Mouse (Mus musculus) liver (tissue): ENCODE measurements around the gene Olfr765.
"Not testable (repeated sequence)": the region's sequence is repeated elsewhere in the genome, so short reads cannot be mapped to it uniquely, and the experiment has no call there.

Source experiments
- DNase-seq: peaks from one replicate; pipeline ENCODE4 v3.0.0-alpha.2; 2020; ENCODE audit warnings: mixed read lengths

Olfr765 gene

DNA sequence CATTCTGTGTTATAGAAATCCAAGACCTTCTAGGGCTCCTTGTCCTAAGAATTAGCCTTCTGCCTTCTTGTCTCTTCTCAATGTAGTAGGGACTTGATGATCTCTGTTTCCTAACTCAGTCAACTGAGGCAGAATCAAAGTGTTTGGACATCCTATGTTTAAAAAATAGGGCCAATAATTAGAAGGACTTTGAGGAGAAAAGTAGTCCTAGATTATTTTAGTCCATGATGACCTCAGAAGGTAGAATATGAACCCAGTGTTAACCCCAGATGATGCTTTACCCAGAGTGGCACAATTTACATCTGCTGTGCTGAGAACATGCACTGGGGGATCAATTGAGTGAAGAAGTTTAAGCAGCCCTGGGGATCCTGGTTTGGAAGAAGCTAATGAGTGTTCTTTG, at the start of gene Olfr765:
Olfr765 (minus strand) TSS at position 101 of the 400 bp plus-strand sequence.
- not testable (repeated sequence) for DNase-seq

DNA sequence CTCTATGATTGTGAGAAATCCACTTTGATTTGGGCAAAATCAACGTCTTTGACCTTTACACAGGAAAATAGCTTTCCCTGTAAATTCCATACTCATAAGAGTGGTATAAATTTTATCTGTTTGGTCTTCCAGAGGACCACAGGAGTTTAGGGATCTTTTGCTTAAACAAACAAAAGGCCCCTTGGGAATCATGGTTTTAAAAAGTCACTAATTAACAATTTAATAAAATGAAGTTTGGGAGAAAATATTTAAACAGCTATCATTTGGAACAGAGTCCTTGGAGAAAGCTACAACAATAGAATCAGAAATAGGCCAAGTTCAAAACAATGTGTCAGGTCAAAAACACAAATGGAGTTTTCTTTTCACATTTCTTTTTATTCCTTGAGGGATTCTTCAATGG, 49.5 kb upstream of the Olfr765 start, which contains the start of gene Olfr768:
Olfr768 (minus strand) TSS at position 101 of the 400 bp plus-strand sequence.
- DNase-seq = no peak

DNA sequence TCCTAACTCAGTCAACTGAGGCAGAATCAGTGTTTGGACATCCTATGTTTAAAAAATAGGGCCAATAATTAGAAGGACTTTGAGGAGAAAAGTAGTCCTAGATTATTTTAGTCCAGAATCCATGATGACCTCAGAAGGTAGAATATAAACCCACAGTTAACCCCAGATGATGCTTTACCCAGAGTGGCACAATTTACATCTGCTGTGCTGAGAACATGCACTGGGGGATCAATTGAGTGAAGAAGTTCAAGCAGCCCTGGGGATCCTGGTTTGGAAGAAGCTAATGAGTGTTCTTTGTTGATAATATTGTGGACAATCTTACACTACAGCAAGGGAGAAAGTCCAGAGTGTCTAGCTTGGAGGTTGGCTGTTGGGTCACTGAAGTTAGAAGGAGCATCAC, 33.0 kb upstream of the Olfr765 start, which contains the start of gene Olfr767:
Olfr767 (minus strand) TSS at position 101 of the 400 bp plus-strand sequence.
- DNase-seq = not testable (repeated sequence)

DNA sequence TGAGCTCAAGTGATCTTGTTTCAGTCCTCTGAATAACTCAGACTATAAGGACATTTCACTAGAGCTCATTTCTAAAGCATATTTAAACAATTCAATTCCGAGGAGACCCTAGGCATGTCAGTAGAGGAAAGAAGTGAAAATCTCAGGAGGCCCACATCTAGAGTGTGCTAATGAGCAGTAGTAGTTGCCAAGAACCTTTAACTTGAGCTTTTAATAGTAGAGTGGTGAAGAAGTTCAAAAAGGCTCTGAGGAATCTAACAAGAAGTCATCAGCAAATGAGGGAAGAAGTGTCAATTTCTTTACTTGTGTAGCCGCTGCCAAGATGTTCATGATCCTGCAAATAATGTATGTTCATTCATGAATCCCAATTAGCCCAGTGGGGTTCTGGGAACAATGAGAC, 19.1 kb upstream of the Olfr765 start, which contains the start of gene Olfr766-ps1:
Olfr766-ps1 (minus strand) TSS at position 101 of the 400 bp plus-strand sequence.
- DNase-seq = no peak

DNA sequence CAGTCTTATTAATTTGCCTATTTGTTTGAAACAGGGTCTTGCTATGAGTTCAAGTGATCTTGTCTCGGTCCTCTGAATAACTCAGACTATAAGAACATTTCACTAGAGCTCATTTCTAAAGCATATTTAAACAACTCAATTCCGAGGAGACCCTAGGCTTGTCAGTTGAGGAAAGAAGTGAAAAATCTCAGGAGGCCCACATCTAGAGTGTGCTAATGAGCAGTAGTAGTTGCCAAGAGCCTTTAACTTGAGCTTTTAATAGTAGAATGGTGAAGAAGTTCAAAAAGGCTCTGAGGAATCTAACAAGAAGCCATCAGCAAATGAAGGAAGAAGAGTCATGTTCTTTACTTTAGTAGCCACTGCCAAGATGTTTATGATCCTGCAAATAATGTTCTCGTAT, 10.0 kb downstream of the Olfr765 start, which contains the start of gene Olfr764-ps1:
Olfr764-ps1 (minus strand) TSS at position 101 of the 400 bp plus-strand sequence.
- DNase-seq = no peak

DNA sequence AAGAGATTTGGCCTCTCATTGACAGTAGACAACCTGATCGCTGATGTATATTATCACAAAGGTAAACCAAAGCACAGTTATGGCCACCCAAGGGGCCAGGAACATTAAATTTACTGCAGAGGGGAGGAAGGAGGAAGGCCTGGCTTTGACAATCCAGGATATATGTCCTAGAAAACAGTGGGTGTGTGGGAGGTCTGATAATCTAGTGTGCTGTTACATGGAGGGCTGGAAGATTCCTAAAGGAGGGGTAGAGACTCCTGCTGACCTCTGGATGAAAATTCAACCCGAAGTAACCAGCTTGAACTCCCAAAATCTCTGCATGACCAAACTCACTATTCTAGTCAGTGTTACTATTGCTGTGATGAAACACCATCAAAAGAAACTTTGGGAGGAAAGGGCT, 21.5 kb downstream of the Olfr765 start:
- DNase-seq = no peak

DNA sequence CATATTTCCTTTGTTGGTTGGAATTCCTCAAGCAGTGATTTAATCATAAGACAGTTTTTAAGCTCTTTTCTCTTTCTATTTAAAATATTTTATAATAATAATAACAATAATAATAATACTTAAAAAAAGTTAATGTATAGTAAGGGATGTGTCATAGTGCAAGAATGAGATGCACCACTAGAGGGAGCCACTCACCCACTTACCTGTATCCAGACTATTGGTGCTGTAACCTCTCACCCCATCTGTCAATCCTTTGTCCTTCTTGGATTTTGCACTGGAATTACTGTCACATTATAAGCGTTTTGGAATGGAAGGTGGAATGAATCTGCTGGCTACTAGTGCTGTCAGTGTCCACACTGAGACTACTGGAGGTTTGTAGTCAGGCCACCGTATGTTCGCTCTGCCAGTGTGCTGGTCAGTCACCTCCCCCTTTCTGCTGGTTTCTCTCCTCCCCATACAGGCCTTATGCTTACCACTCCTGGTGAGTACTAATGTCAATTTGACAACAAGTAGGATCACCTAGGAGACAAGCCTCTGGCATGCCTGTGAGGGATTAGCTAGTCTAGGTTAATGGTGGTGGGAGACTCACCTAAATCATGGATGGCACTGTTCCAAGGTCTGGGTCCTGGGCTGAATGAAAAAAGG, 23.7 kb downstream of the Olfr765 start:
- peak; percentile 43 for DNase-seq

DNA sequence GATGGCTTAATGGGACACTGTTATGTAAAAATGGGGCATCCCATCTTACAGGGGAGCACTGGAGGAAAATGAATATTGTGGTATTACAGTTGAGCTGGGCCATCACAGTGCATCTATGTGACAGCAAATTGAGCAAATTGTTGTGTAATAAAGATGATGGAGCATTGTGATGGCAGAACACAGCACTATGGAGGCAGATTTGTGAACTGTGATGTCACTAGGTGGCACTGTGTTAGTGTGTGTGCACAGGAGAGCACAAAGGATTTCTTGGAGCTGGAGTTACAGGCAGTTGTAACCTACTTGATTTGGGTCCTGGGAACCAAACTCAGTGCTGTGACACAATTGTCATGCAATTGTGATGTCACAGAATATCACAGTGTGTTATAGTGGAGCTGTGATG, 26.5 kb downstream of the Olfr765 start:
- DNase-seq = no peak

DNA sequence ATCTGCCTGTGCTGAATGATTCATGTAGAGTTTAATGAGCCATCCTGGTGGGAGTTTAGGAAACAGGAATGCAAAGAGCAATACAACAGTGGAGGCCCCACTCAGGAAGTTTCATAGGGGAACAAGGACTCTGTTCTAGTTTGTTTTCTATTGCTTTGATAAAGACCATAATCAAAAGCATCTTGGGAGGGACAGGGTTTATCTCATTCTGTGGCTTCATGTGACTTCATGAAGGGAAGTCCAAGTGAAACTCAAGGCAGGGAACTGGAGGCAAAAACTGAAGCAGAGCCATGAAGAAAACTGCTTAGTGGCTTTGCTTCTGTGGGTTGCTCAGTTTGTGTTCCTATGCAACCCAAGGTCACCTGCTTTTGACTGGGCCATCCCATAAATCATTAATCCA, 35.3 kb downstream of the Olfr765 start:
- DNase-seq = no peak

DNA sequence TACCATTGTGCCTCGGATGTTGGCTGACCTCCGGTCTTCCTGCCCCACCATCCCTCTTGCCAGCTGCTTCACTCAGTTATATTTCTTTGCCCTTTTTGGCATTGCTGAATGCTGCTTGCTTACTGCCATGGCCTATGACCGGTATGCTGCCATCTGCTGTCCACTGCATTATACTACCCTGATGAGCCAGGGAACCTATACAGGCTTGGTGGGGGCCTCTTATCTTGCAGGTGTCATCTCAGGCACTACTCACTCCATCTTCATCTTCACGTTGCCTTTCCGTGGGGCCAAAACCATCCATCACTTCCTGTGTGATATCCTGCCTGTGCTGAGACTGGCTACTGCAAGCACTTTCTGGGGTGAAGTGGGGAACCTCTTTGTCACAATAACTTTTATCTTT, 38.3 kb downstream of the Olfr765 start:
- DNase-seq = not testable (repeated sequence)

DNA sequence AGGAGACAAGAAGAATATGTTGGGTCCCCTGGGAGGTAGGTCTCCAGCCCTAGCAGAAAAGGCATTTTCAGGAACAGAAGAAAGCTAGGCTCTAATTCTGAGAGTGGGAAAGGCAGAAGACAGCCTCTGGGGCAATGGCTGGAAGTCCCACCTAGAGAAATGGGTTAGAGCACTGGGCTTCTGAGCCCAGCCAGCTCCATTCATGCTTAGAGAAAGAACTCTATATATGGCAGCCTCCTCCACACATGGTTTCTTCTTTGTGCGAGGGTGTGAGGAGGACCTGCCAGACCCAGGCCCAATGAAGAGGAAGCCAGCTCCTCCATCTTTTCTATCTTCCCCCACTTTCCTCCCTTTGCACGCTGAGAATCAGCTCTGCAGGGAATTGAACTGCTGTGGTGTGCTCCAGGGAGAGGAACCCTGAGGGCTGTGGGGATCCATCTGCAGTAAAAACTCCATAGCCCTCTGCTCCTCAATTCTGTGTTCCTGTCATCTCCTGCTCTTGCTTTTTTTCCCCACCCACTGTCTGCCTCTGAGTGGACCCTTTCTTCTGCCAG, 39.4 kb downstream of the Olfr765 start, which contains the start of gene Olfr763:
Olfr763 (plus strand) TSS at position 504 of the 554 bp plus-strand sequence.
- DNase-seq = no peak

DNA sequence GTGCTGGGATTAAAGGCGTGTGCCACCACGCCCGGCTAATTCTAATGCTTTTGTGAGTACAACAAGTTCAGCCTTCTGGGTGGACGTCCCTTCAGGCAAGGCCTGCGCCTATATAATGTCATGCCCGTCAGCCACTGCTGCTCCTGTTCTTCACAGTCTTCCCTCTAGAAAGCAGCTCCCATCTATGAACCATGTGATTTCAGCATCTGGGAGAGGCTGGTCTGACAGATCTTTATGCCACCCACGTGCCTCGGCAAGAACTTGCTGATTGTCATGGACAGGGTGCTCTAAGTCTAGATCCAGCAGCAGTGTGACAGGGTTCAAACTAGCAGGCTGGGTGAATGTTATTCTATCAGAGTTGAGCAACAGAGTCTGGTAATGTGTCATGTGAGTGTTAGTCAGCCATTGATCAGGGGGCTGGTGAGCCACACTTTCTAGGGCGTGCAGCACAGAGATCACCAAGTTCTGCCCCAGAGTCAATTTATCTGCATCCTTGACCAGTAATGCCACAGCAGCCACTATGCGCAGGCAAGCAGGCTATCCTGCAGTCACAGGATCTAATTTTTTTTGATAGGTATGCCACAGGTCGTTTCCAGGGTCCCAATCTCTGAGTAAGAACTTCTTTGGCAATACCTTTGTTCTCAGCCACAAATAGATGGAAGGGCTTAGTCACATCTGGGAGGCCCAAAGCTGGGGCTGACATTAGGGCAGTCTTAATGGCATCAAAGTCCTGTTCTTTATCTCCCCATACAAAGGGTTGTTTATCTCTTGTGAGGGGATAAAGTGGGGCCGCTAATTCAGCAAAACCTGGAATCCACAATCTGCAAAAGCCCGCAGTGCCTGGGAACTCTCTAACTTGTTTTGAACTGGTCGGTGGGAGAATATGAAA, 45.5 kb downstream of the Olfr765 start:
- no peak for DNase-seq

DNA sequence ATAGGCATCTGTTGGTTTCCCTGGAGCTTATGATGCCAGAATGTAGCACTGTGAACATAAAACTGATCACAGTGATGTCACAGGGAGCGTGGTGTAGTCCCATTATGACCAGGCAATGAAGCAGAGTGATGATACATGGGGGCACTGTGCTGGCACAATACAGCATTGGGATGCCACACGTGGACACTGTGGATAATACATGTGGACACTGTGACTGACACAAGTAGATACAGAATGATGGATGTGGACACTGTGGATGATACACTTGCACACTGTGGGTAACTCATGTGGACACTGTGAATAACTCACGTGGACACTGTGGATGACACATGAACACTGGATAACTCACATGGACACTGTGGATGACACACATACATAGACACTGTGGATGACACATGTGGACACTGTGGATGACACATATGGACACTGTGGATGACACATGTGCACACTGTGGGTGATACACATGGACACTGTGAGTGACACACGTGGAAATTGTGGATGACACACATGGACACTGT, 53.2 kb downstream of the Olfr765 start:
- DNase-seq = no peak

DNA sequence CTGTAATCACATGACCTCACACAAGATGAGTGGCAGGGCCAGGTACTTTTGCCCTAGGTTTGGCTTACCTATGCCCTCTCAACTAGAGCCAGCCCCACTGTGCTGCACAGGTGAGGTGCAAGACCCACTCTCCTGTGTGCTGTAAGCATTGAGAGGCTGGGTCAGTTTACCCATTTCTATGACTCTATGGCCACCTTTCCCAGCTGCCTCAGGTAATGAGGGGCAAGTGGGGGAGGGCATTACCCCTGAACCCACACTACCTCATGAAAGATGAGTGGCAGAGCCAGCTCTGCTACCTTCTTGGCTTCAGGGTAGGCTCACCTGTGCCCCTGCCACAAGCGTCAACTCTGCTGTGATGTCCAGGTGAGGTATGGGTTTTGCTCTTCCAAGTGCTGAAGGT, 54.0 kb downstream of the Olfr765 start:
- DNase-seq = no peak
